ENCODE assay signal across 8 mouse cellular contexts in genomic region chr7:127273925-127274789, GRCm38 (mm10). TPM values are rescaled to one million over a fixed set of nuclear protein-coding genes. Genes with fewer than 3 reads are reported as not detected.
A peak's percentile ranks its signal among the peaks of the same experiment; 100 is the strongest.
DNase-seq lines count a peak whose midpoint lies in the region; ATAC-seq lines count a peak whose summit lies in the region.

Gene Sephs2 (minus strand): TSS chr7:127274055.

- peak; percentile 89 for DNase-seq in T-cell, adult 2 months (ENCODE audit: low spot score)
- peak; percentile 96 to 99 for DNase-seq in cerebellum, postnatal 36 days
- peak; percentile 94 to 98 for DNase-seq in frontal cortex, postnatal 36 days (ENCODE audit: low spot score in 2 of 2)
- peak; percentile 93 for DNase-seq in left cerebral cortex, adult 11 months (ENCODE audit: low spot score)
- peak; percentile 94 to 96 for DNase-seq in lung, postnatal 4 days
- peak; percentile 92 for DNase-seq in retina, postnatal 7 days (ENCODE audit: low read depth, low spot score)
- peak; percentile 88 for DNase-seq in urinary bladder, adult 2 months (ENCODE audit: low spot score)

- ATAC-seq in hindbrain, embryonic 15.5 days (ENCODE audit: low FRiP score, low read depth) = peak; percentile 94

- H3K27me3 ChIP-seq in hindbrain, embryonic 15.5 days = no peaks in the 10 kb centered on the region

- H3K36me3 ChIP-seq in hindbrain, embryonic 15.5 days = peaks cover 18% of the 10 kb centered on the region

- no peaks in the 10 kb centered on the region for H3K9me3 ChIP-seq in hindbrain, embryonic 15.5 days

- 2% methylated on average over 39 of the region's 39 CpGs for WGBS in hindbrain, embryonic 15.5 days

- H3K27ac ChIP-seq in hindbrain, embryonic 15.5 days (replicated peaks) = peak within 1 kb of the TSS; percentile 90

- H3K9ac ChIP-seq in hindbrain, embryonic 15.5 days = peak within 1 kb of the TSS; percentile 88

- peak within 1 kb of the TSS; percentile 79 for H3K4me2 ChIP-seq in hindbrain, embryonic 15.5 days

- peak within 1 kb of the TSS; percentile 97 for H3K4me3 ChIP-seq in hindbrain, embryonic 15.5 days

- H3K4me1 ChIP-seq in hindbrain, embryonic 15.5 days (replicated peaks) = peaks cover 25% of the 10 kb centered on the region

RNA-seq across cellular contexts. Expression of gene Sephs2, which starts in this region (rescaled TPM):
- 61.5 and 63.7 TPM in 2 replicates for polyA plus RNA-seq in hindbrain, embryonic 15.5 days (2015; fragmentation: Nextera tagmentation; extraction: Ambion mirVana)
- 19.8 and 21.1 TPM in 2 replicates for polyA plus RNA-seq in urinary bladder, adult 2 months (2012; rRNA removed)

Comparison
In these comparisons a context has a peak if more than half of its experiments do, and no peak if none do; other contexts are left out.
1. Peak in every context shown above with its lines: DNase-seq, ATAC-seq, H3K4me3 ChIP-seq and H3K27ac ChIP-seq.